Comparison of ENCODE assay signal across 12 mouse cellular contexts in genomic region chr5:64391346-64391745, GRCm38 (mm10).
A peak's percentile ranks its signal among the peaks of the same experiment; 100 is the strongest.
DNase-seq lines count a peak whose midpoint lies in the region; ATAC-seq and TF ChIP-seq lines count a peak whose summit lies in the region.
"Had no signal": no experiment of that assay in that cellular context is flagged by ENCODE, and none has a peak within 500 bp of the region (broad histone marks: within the 10 kb centered on the region; RNA-seq: fewer than 3 reads in every experiment).

No protein-coding gene starts in this region.

- TF ChIP-seq POLR2A in MEL (IDR thresholded peaks at IDR 0.05; ENCODE audit: control insufficient read depth in 1 of 2, insufficient read depth in 1 of 2, low read depth in 1 of 2, low read length in 2 of 2, poor library complexity in 1 of 2), result no peak

- DNase-seq in lung, embryonic 14.5 days, result peak; percentile 40
- DNase-seq in lung, postnatal 4 days, result no peak
- DNase-seq in MEL (ENCODE audit: low read depth, low spot score), result no peak
- peak; percentile 33 for DNase-seq in splenic B cell, adult 2 months (ENCODE audit: low read depth, low spot score)
- DNase-seq in MN1 (ENCODE audit: low spot score), result no peak
- no peak for DNase-seq in spleen, postnatal 4 days (ENCODE audit: low spot score in 2 of 2)
- DNase-seq: cerebellum, postnatal 36 days; gastrocnemius, postnatal 36 days; right cerebral cortex, adult 18-20 months had no signal

- no peaks in the 10 kb centered on the region for H3K9me3 ChIP-seq in lung, embryonic 14.5 days (ENCODE audit: low read depth, low read length)
- H3K9me3 ChIP-seq in MEL (replicated peaks; ENCODE audit: insufficient read depth, low read length), result no peaks in the 10 kb centered on the region

- TF ChIP-seq RAD21 in MEL (IDR thresholded peaks at IDR 0.05; ENCODE audit: low read depth, low read length), result no peak

- no peak overlapping the region for H3K4me2 ChIP-seq in lung, embryonic 14.5 days

- no peak for ATAC-seq in lung, embryonic 14.5 days (ENCODE audit: insufficient read depth)
- peak; percentile 69 for ATAC-seq in inflammation-experienced regulatory T-cells, adult 6 months

- H3K4me3 ChIP-seq in lung, embryonic 14.5 days (ENCODE audit: low read depth, low read length), result no peak overlapping the region
- H3K4me3 ChIP-seq in MEL (ENCODE audit: control insufficient read depth in 1 of 2, insufficient read depth in 1 of 2, low read depth in 2 of 2, low read length in 2 of 2), result peak overlapping the region; percentile 61 to 71
- H3K4me3 ChIP-seq: erythroblast, embryonic 14.5 days had no signal

- no peak for TF ChIP-seq CTCF in lung, embryonic 14.5 days (IDR thresholded peaks at IDR 0.05; ENCODE audit: low read depth)
- no peak for TF ChIP-seq CTCF in MEL (IDR thresholded peaks at IDR 0.05 in 2 of 3, conservative IDR thresholded peaks at IDR 0.05 in 1 of 3; ENCODE audit: control insufficient read depth in 1 of 3, insufficient read depth in 1 of 3, low read depth in 2 of 3, low read length in 3 of 3, poor library complexity in 1 of 3, severe bottlenecking in 1 of 3)

- peaks cover 11% of the 10 kb centered on the region; the same call in 1 of the 2 replicates for H3K4me1 ChIP-seq in lung, embryonic 14.5 days (ENCODE audit: insufficient read depth)
- peaks cover 0 to 5% of the 10 kb centered on the region in 2 experiments; a peak in 2 of 4 replicates for H3K4me1 ChIP-seq in MEL (ENCODE audit: control insufficient read depth in 1 of 2, insufficient read depth in 2 of 2, low read length in 2 of 2)

- no peak overlapping the region for H3K27ac ChIP-seq in lung, embryonic 14.5 days (ENCODE audit: low read depth)
- H3K27ac ChIP-seq in MEL (ENCODE audit: control insufficient read depth, low read depth, low read length), result peak overlapping the region; percentile 83
- H3K27ac ChIP-seq: macrophage had no signal

- H3K27me3 ChIP-seq in lung, embryonic 14.5 days (ENCODE audit: insufficient read depth, low read length), result no peaks in the 10 kb centered on the region
- H3K27me3 ChIP-seq in MEL (ENCODE audit: control insufficient read depth in 1 of 2, insufficient read depth in 2 of 2, low read length in 2 of 2), result no peaks in the 10 kb centered on the region
- H3K27me3 ChIP-seq in splenic B cell, adult 2 months (ENCODE audit: control insufficient read depth, insufficient read depth, low read length, poor library complexity, severe bottlenecking), result no peaks in the 10 kb centered on the region

- 20% methylated on average over 4 of the region's 4 CpGs for WGBS in lung, embryonic 14.5 days

- no peak overlapping the region for H3K9ac ChIP-seq in lung, embryonic 14.5 days
- peak overlapping the region; percentile 47 for H3K9ac ChIP-seq in MEL (ENCODE audit: control insufficient read depth, low read depth, low read length, poor library complexity, severe bottlenecking)

- H3K79me2 ChIP-seq in MEL (ENCODE audit: control insufficient read depth, insufficient read depth, low read length, poor library complexity), result no peaks in the 10 kb centered on the region

- TF ChIP-seq EP300 in MEL (IDR thresholded peaks at IDR 0.05; ENCODE audit: low read depth in 1 of 2, low read length in 2 of 2), result no peak

- H3K36me3 ChIP-seq in lung, embryonic 14.5 days (ENCODE audit: insufficient read depth), result no peaks in the 10 kb centered on the region
- no peaks in the 10 kb centered on the region for H3K36me3 ChIP-seq in MEL (ENCODE audit: control insufficient read depth in 1 of 2, insufficient read depth in 2 of 2, low read length in 2 of 2)
- H3K36me3 ChIP-seq in splenic B cell, adult 2 months (ENCODE audit: control insufficient read depth, insufficient read depth, low read length, poor library complexity, severe bottlenecking), result no peaks in the 10 kb centered on the region

TF ChIP-seq in MEL, 35 proteins besides CTCF, POLR2A, EP300 and RAD21:
- no peak for TF ChIP-seq POLR2AphosphoS2 (IDR thresholded peaks at IDR 0.05; ENCODE audit: low read length)
- no peak for TF ChIP-seq CHD1 (IDR thresholded peaks at IDR 0.05; ENCODE audit: low read depth, low read length)
- TF ChIP-seq MAFK (IDR thresholded peaks at IDR 0.05; ENCODE audit: borderline replicate concordance, low read depth, low read length), result no peak
- TF ChIP-seq HCFC1 (IDR thresholded peaks at IDR 0.05; ENCODE audit: low read depth, low read length), result peak; percentile 20; the same call in 1 of the 2 replicates

Comparison
In these comparisons a context has a peak if more than half of its experiments do, and no peak if none do; other contexts are left out.
1. DNase-seq: peak in lung, embryonic 14.5 days (single experiment) and splenic B cell, adult 2 months (single experiment); none in lung, postnatal 4 days (0 of 2), MEL (single experiment), MN1 (single experiment) and spleen, postnatal 4 days (0 of 2).